Mouse (Mus musculus) neutrophil, adult 59 days (primary cell): Measurements from ENCODE around the gene Cldn20. TPM values are rescaled to one million over a fixed set of nuclear protein-coding genes. Genes with fewer than 3 reads are reported as not detected.

Experiments
- total RNA-seq, 2 experiments: library from RNA; stranded (reverse); gene quantifications; 1 replicate in 1 of 2; 2 replicates in 1 of 2; pipeline ENCODE4 v1.2.4; 2023

Gene Cldn20
- total RNA-seq = 1 to 10 TPM; 1.8 to 1.9 TPM

DNA sequence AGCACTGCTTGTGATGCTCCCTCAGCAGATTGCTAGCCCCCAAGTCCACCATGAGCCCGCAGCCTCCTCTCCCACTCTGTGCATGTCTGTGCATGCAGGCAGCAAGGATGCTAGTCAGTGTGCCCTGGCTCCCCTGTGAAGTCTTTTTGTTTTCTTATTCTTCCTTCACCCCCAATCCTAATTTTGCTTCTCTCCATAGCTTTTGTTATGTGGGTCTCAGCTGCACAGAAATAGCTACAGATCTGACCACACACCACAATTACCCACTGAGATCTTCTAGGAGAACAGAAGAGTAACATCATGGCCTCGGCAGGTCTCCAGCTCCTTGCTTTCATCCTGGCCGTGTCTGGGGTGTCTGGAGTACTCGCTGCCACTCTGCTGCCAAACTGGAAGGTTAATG is at the start of gene Cldn20:
Gene Cldn20, plus strand, starts transcription at position 301 of the 400 bp plus-strand sequence.

DNA sequence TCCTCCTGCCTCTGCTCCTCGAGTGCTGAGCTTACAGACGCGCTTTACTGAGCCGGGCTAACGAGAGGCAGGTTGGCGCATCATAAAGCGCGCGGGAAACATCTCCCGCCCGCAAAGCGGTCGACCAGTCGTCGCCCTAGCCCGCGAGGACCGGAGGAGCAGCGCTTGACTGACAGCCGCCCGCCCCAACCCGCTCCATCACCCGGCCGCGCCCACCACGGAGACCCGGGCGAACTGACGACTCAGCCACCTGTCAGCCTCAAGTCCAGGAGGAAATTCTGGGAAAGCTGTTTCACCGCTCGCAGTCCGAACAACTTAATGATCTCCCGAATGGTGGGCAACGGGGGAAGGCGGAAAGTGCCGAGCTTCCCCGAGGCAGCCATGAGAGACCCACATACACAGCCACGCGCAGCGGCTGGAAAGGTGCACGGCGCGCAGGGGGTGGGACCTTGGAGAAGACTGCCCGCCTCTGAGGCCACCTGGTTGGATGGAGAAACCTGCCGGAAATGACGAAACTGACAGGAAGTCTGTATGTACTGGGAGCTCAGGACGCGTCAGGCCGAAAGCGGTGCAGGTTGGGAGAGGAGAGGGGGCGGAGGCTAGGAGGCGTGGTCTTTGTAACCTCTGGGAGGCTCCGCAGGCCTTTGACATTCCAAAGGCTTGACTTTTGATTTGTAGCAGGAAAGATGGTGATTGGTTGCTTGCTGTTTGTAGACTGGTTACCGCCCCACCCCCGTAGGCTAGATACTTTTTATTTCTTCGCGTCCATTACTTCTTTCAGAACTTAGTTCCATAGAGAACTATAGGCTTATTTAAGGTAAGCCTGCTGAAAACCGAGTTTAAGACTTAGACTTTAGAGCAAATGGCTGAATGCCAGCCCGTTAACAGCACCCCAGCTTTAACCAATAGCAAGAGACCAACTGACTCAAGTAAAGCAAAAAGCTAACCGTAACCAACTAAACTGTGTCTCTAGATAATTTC is 25.3 kb downstream of the Cldn20 start, which contains the start of gene Tfb1m:
Gene Tfb1m, minus strand, starts transcription at position 451 of the 981 bp plus-strand sequence.

Other genes with a start within 250 kb of the Cldn20 start
- gene Tiam2, start 206.0 kb upstream of the Cldn20 start, total RNA-seq = 10 to 100 TPM; 22.5 to 25.1 TPM
- 1 to 10 TPM; 4.2 to 5.4 TPM for gene Tfb1m, start 25.2 kb downstream of the Cldn20 start, total RNA-seq
- gene Nox3, start 163.7 kb downstream of the Cldn20 start, total RNA-seq = not detected